Mouse (Mus musculus): ENCODE results near the gene Vmn2r29. TPM values are rescaled to one million over a fixed set of nuclear protein-coding genes. Genes with fewer than 3 reads are reported as not detected.
A peak's percentile ranks its signal among the peaks of the same experiment; 100 is the strongest.
"Not testable (repeated sequence)": the region's sequence is repeated elsewhere in the genome, so short reads cannot be mapped to it uniquely, and the experiment has no call there.

Vmn2r29 gene
- polyA plus RNA-seq (2016; fragmentation: Nextera tagmentation; extraction: Ambion mirVana) = 0.78 and 1.1 TPM in 2 replicates

- H3K4me3 ChIP-seq (replicated peaks); H3K27ac ChIP-seq; H3K36me3 ChIP-seq (replicated peaks); H3K9ac ChIP-seq; H3K9me3 ChIP-seq; H3K4me1 ChIP-seq; H3K4me2 ChIP-seq; H3K27me3 ChIP-seq; ATAC-seq (ENCODE audit: low FRiP score): not testable (repeated sequence)
- no CpG with 5 or more reads among the region's 1 CpGs for WGBS
Observed at GRCm38 (mm10) chr7:7247228-7247627, at the start of gene Vmn2r29. Vmn2r29 (minus strand) TSS chr7:7247328.

- Histone ChIP-seq H3K4me1 (peaks cover 7% of the 10 kb centered on the region; the same call in 1 of the 2 replicates), H3K9ac (no peak overlapping the region), H3K4me2 (no peak overlapping the region), H3K4me3 (replicated peaks) (no peak overlapping the region), H3K27me3 (no peaks in the 10 kb centered on the region), H3K36me3 (replicated peaks) (peaks cover 51% of the 10 kb centered on the region), H3K9me3 (0 out of 2 replicates have a peak, but pooled peaks cover 7% of the 10 kb centered on the region), H3K27ac (no peak overlapping the region)
- 81% methylated on average over 16 of the region's 16 CpGs for WGBS
- ATAC-seq (ENCODE audit: low FRiP score) = no peak
Observed at GRCm38 (mm10) chr7:7295595-7295994, 48.5 kb upstream of the Vmn2r29 start.

GRCm38 (mm10) chr7:7281383-7281782 lies 34.3 kb upstream of the Vmn2r29 start:
- Histone ChIP-seq H3K36me3 (replicated peaks) (peaks cover 34% of the 10 kb centered on the region), H3K27ac (no peak overlapping the region), H3K27me3 (no peaks in the 10 kb centered on the region), H3K9me3 (peaks cover 3% of the 10 kb centered on the region), H3K4me3 (replicated peaks) (no peak overlapping the region), H3K9ac (no peak overlapping the region), H3K4me2 (no peak overlapping the region), H3K4me1 (no peaks in the 10 kb centered on the region)
- 67% methylated on average over 1 of the region's 1 CpGs for WGBS
- no peak for ATAC-seq (ENCODE audit: low FRiP score)

- Histone ChIP-seq H3K36me3 (replicated peaks) (peaks cover 10% of the 10 kb centered on the region), H3K4me3 (replicated peaks) (peak within 1 kb of the TSS; percentile 28), H3K27ac (peak within 1 kb of the TSS; percentile 5), H3K4me2 (peak within 1 kb of the TSS; percentile 27)
- H3K9ac ChIP-seq, H3K27me3 ChIP-seq, H3K4me1 ChIP-seq, H3K9me3 ChIP-seq: not testable (repeated sequence)
- 41% methylated on average over 45 of the region's 45 CpGs for WGBS
- ATAC-seq (ENCODE audit: low FRiP score) = peak; percentile 100
Observed at GRCm38 (mm10) chr7:7277966-7278567, 30.9 kb upstream of the Vmn2r29 start, which contains the start of gene Gm45844. Gm45844 (minus strand) TSS chr7:7278289.

- peak; percentile 63 for ATAC-seq (ENCODE audit: low FRiP score)
- WGBS = 50% methylated on average over 24 of the region's 24 CpGs
- H3K27me3 ChIP-seq; H3K9me3 ChIP-seq; H3K9ac ChIP-seq; H3K4me1 ChIP-seq; H3K36me3 ChIP-seq (replicated peaks): not testable (repeated sequence)
- H3K4me2 ChIP-seq = peak overlapping the region; percentile 27
- H3K27ac ChIP-seq = peak overlapping the region; percentile 5
- H3K4me3 ChIP-seq (replicated peaks) = peak overlapping the region; percentile 28
Observed at GRCm38 (mm10) chr7:7277556-7277955, 30.4 kb upstream of the Vmn2r29 start.

GRCm38 (mm10) chr7:7209313-7210151 lies 37.6 kb downstream of the Vmn2r29 start, which contains the start of gene Zfp772:
Zfp772 (minus strand) TSS chr7:7209998.
- not testable (repeated sequence) for H3K27ac ChIP-seq
- H3K4me3 ChIP-seq (replicated peaks) = peak within 1 kb of the TSS; percentile 49

GRCm38 (mm10) chr7:7188191-7188942 lies 58.8 kb downstream of the Vmn2r29 start:
- no peak overlapping the region for H3K27ac ChIP-seq

More at GRCm38 (mm10) chr7:7209313-7210151, 37.6 kb downstream of the Vmn2r29 start, which contains the start of gene Zfp772:
- not testable (repeated sequence) for H3K36me3 ChIP-seq (replicated peaks); ATAC-seq (ENCODE audit: low FRiP score); H3K4me1 ChIP-seq; H3K9me3 ChIP-seq; H3K27me3 ChIP-seq
- WGBS = 2% methylated on average over 24 of the region's 24 CpGs
- Histone ChIP-seq H3K4me2 (peak within 1 kb of the TSS; percentile 57), H3K9ac (peak within 1 kb of the TSS; percentile 38; the same call in 1 of the 2 replicates)

GRCm38 (mm10) chr7:7187417-7188190 lies 59.5 kb downstream of the Vmn2r29 start:
- no peak overlapping the region for H3K9ac ChIP-seq
- H3K4me2 ChIP-seq = peak overlapping the region; percentile 48
- peak overlapping the region; percentile 53 for H3K4me3 ChIP-seq (replicated peaks)
- no peaks in the 10 kb centered on the region for H3K4me1 ChIP-seq
- H3K27me3 ChIP-seq = no peaks in the 10 kb centered on the region
- ATAC-seq (ENCODE audit: low FRiP score) = peak; percentile 73
- H3K27ac ChIP-seq = no peak overlapping the region
- WGBS = 43% methylated on average over 13 of the region's 13 CpGs
- no peaks in the 10 kb centered on the region for H3K9me3 ChIP-seq
- H3K36me3 ChIP-seq (replicated peaks) = peaks cover 13% of the 10 kb centered on the region

More at GRCm38 (mm10) chr7:7188191-7188942, 58.8 kb downstream of the Vmn2r29 start:
- Histone ChIP-seq H3K9me3 (no peaks in the 10 kb centered on the region), H3K4me3 (replicated peaks) (peak overlapping the region; percentile 53), H3K4me1 (no peaks in the 10 kb centered on the region), H3K4me2 (peak overlapping the region; percentile 48), H3K9ac (no peak overlapping the region), H3K36me3 (replicated peaks) (peaks cover 8% of the 10 kb centered on the region; the same call in 1 of the 2 replicates), H3K27me3 (no peaks in the 10 kb centered on the region)
- ATAC-seq (ENCODE audit: low FRiP score) = peak; percentile 97
- WGBS = 10% methylated on average over 18 of the region's 18 CpGs

- H3K9me3 ChIP-seq = no peaks in the 10 kb centered on the region
- H3K9ac ChIP-seq = no peak overlapping the region
- H3K4me1 ChIP-seq = no peaks in the 10 kb centered on the region
- peaks cover 30% of the 10 kb centered on the region for H3K36me3 ChIP-seq (replicated peaks)
- WGBS = 85% methylated on average over 1 of the region's 1 CpGs
- H3K27me3 ChIP-seq = no peaks in the 10 kb centered on the region
- no peak overlapping the region for H3K27ac ChIP-seq
- no peak overlapping the region for H3K4me2 ChIP-seq
- no peak overlapping the region for H3K4me3 ChIP-seq (replicated peaks)
- ATAC-seq (ENCODE audit: low FRiP score) = no peak
Observed at GRCm38 (mm10) chr7:7185897-7186296, 61.2 kb downstream of the Vmn2r29 start.

All from forebrain, embryonic 12.5 days (tissue).